Mouse (Mus musculus) lung, postnatal 0 days (tissue): ENCODE measurements at regions not wholly inside any gene's neighbourhood (a gene's known extent, or its start where the extent isn't known, plus 50 kb on each side); places are given as distances from the start of the nearest gene placed in this dataset.
A peak's percentile ranks its signal among the peaks of the same experiment; 100 is the strongest.

Source experiments
- ATAC-seq: fragments of 200-750 bp; cut with Nextera tagmentation; 2 replicates; pipeline ENCODE4 v1.8.0; 2017; ENCODE audit warnings: moderate library complexity
- DNase-seq: peaks from one replicate; pipeline ENCODE4 v3.0.0-alpha.2; 2016; ENCODE audit warnings: low spot score
- H3K27ac ChIP-seq: fragments of 300-500 bp; sonication (generic); 2 replicates; pipeline ENCODE4 v1.5.1; 2014; ENCODE audit warnings: antibody characterized with exemption, mild to moderate bottlenecking, low read length, mixed read lengths
- H3K27me3 ChIP-seq: fragments of 300-500 bp; sonication (generic); replicated peaks from 2 replicates; pipeline ENCODE4 v1.6.1; 2014; ENCODE audit warnings: low read length, mixed read lengths; ENCODE audit not compliant: insufficient read depth
- H3K36me3 ChIP-seq: fragments of 300-500 bp; sonication (generic); 2 replicates; pipeline ENCODE4 v1.6.1; 2014; ENCODE audit warnings: low read length, mixed read lengths; ENCODE audit not compliant: insufficient read depth
- H3K4me1 ChIP-seq: fragments of 300-500 bp; sonication (generic); 2 replicates; pipeline ENCODE4 v1.6.1; 2014; ENCODE audit warnings: antibody characterized with exemption, low read depth, low read length, mixed read lengths; ENCODE audit not compliant: insufficient read depth
- H3K4me2 ChIP-seq: fragments of 300-500 bp; sonication (generic); replicated peaks from 2 replicates; pipeline ENCODE4 v1.6.1; 2014; ENCODE audit warnings: low read depth, mild to moderate bottlenecking, low read length, moderate library complexity, mixed read lengths
- H3K4me3 ChIP-seq: fragments of 300-500 bp; sonication (generic); 2 replicates; pipeline ENCODE4 v1.5.1; 2014; ENCODE audit warnings: low read depth, low read length
- H3K9ac ChIP-seq: fragments of 300-500 bp; sonication (generic); replicated peaks from 2 replicates; pipeline ENCODE4 v1.6.1; 2014; ENCODE audit warnings: low read depth, mild to moderate bottlenecking
- H3K9me3 ChIP-seq: fragments of 300-500 bp; sonication (generic); 2 replicates; pipeline ENCODE4 v1.6.1; 2016; ENCODE audit warnings: low read length, mixed read lengths
- CTCF ChIP-seq: IDR thresholded peaks from 2 replicates; pipeline ENCODE4 v1.5.1; 2016; ENCODE audit warnings: antibody characterized with exemption, mild to moderate bottlenecking
- EP300 ChIP-seq: IDR thresholded peaks from 2 replicates; pipeline ENCODE4 v1.6.1; 2016; ENCODE audit warnings: antibody characterized with exemption, mild to moderate bottlenecking, control low read depth
- WGBS: fragments of 180-500 bp; shearing (Covaris S2); extraction: QIAGEN DNeasy Blood & Tissue Kit; methylation state at CpG from one replicate; pipeline ENCODE4 v1.1.7; 2014; 5-methylcytosine and 5-hydroxymethylcytosine counted together

GRCm38 (mm10) chr19:52613353-52613752 lies 349.3 kb downstream of the Ins1 start:
- Histone ChIP-seq H3K27me3 (no peaks in the 10 kb centered on the region), H3K27ac (no peak overlapping the region), H3K4me2 (no peak overlapping the region), H3K36me3 (no peaks in the 10 kb centered on the region), H3K9me3 (no peaks in the 10 kb centered on the region), H3K4me3 (no peak overlapping the region), H3K9ac (no peak overlapping the region), H3K4me1 (no peaks in the 10 kb centered on the region)
- DNase-seq, result no peak
- ATAC-seq, result no peak
- WGBS, result 88% methylated on average over 5 of the region's 5 CpGs
- TF ChIP-seq EP300, result no peak
- TF ChIP-seq CTCF, result no peak

- no peaks in the 10 kb centered on the region for H3K27me3 ChIP-seq
- H3K4me1 ChIP-seq, result no peaks in the 10 kb centered on the region
- no peak for TF ChIP-seq CTCF
- no peak for TF ChIP-seq EP300
- no peak overlapping the region for H3K4me2 ChIP-seq
- H3K4me3 ChIP-seq, result no peak overlapping the region
- no peak overlapping the region for H3K27ac ChIP-seq
- no peak for ATAC-seq
- WGBS, result 57% methylated on average over 3 of the region's 3 CpGs
- no peak overlapping the region for H3K9ac ChIP-seq
- no peak for DNase-seq
- no peaks in the 10 kb centered on the region for H3K9me3 ChIP-seq
- H3K36me3 ChIP-seq, result no peaks in the 10 kb centered on the region
Measured at GRCm38 (mm10) chr19:52606859-52607258, 342.8 kb downstream of the Ins1 start.

GRCm38 (mm10) chr19:52600410-52600809 lies 336.3 kb downstream of the Ins1 start:
- no peaks in the 10 kb centered on the region for H3K9me3 ChIP-seq
- DNase-seq (no peak), ATAC-seq (no peak)
- H3K4me1 ChIP-seq, result no peaks in the 10 kb centered on the region
- no peak overlapping the region for H3K9ac ChIP-seq
- 13% methylated on average over 3 of the region's 3 CpGs for WGBS
- no peak overlapping the region for H3K4me2 ChIP-seq
- no peak for TF ChIP-seq EP300
- no peak for TF ChIP-seq CTCF
- no peaks in the 10 kb centered on the region for H3K36me3 ChIP-seq
- no peaks in the 10 kb centered on the region for H3K27me3 ChIP-seq
- H3K4me3 ChIP-seq, result no peak overlapping the region
- H3K27ac ChIP-seq, result no peak overlapping the region

- H3K36me3 ChIP-seq, result no peaks in the 10 kb centered on the region
- no peak overlapping the region for H3K27ac ChIP-seq
- WGBS, result 69% methylated on average over 4 of the region's 4 CpGs
- no peak overlapping the region for H3K9ac ChIP-seq
- H3K4me2 ChIP-seq, result no peak overlapping the region
- H3K4me3 ChIP-seq, result no peak overlapping the region
- H3K9me3 ChIP-seq, result no peaks in the 10 kb centered on the region
- ATAC-seq, result no peak
- no peaks in the 10 kb centered on the region for H3K4me1 ChIP-seq
- no peaks in the 10 kb centered on the region for H3K27me3 ChIP-seq
- DNase-seq, result no peak
- no peak for TF ChIP-seq CTCF
- TF ChIP-seq EP300, result no peak
Measured at GRCm38 (mm10) chr19:52565401-52565800, 301.3 kb downstream of the Ins1 start.

GRCm38 (mm10) chr19:52534758-52535157 lies 270.7 kb downstream of the Ins1 start:
- Histone ChIP-seq H3K4me2 (no peak overlapping the region), H3K4me1 (no peaks in the 10 kb centered on the region), H3K4me3 (no peak overlapping the region), H3K36me3 (no peaks in the 10 kb centered on the region), H3K9ac (no peak overlapping the region), H3K27ac (no peak overlapping the region), H3K9me3 (no peaks in the 10 kb centered on the region), H3K27me3 (no peaks in the 10 kb centered on the region)
- 43% methylated on average over 4 of the region's 4 CpGs for WGBS
- DNase-seq (no peak), ATAC-seq (no peak)
- TF ChIP-seq EP300 (no peak), CTCF (no peak)

GRCm38 (mm10) chr19:52525509-52525908 lies 261.4 kb downstream of the Ins1 start:
- H3K36me3 ChIP-seq, result no peaks in the 10 kb centered on the region
- ATAC-seq, result no peak
- no peaks in the 10 kb centered on the region for H3K27me3 ChIP-seq
- no peak overlapping the region for H3K9ac ChIP-seq
- TF ChIP-seq EP300 (no peak), CTCF (no peak)
- WGBS, result 92% methylated on average over 5 of the region's 5 CpGs
- no peak overlapping the region for H3K4me2 ChIP-seq
- H3K4me3 ChIP-seq, result no peak overlapping the region
- no peak overlapping the region for H3K27ac ChIP-seq
- DNase-seq, result no peak
- no peaks in the 10 kb centered on the region for H3K9me3 ChIP-seq
- H3K4me1 ChIP-seq, result no peaks in the 10 kb centered on the region

- Histone ChIP-seq H3K4me1 (no peaks in the 10 kb centered on the region), H3K9ac (no peak overlapping the region), H3K4me2 (no peak overlapping the region), H3K27ac (no peak overlapping the region), H3K36me3 (no peaks in the 10 kb centered on the region), H3K4me3 (no peak overlapping the region), H3K9me3 (no peaks in the 10 kb centered on the region), H3K27me3 (no peaks in the 10 kb centered on the region)
- WGBS, result 48% methylated on average over 4 of the region's 4 CpGs
- ATAC-seq, result no peak
- TF ChIP-seq EP300, result no peak
- no peak for TF ChIP-seq CTCF
- DNase-seq, result peak; percentile 16
Measured at GRCm38 (mm10) chr19:52503331-52503730, 239.2 kb downstream of the Ins1 start.
